Mouse (Mus musculus): ENCODE measurements at regions not wholly inside any gene's neighbourhood (a gene's known extent, or its start where the extent isn't known, plus 50 kb on each side); places are given as distances from the start of the nearest gene placed in this dataset.
A peak's percentile ranks its signal among the peaks of the same experiment; 100 is the strongest.

DNA sequence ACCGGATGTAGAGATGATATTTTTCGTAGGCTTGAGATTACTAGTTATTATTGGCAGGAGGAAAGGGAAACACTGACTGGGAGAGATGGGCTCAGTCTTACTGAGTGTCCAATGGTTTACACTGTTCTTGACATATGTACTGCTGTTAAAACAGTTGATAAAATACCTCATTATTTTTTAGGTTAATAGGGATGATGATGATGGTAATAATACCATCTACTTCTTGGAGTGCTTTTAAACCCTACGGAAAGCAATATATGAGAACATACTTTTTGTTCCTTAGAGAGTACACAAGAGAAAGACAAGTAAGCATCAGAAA lies 216.6 kb upstream of the Tacr3 start:
- Histone ChIP-seq H3K36me3 (no peaks in the 10 kb centered on the region), H3K4me1 (replicated peaks) (peaks cover 4% of the 10 kb centered on the region; the same call in 1 of the 2 replicates), H3K4me2 (no peak overlapping the region), H3K9ac (no peak overlapping the region), H3K27ac (no peak overlapping the region), H3K9me3 (no peaks in the 10 kb centered on the region), H3K4me3 (no peak overlapping the region), H3K27me3 (no peaks in the 10 kb centered on the region)
- WGBS, result 83% methylated on average over 3 of the region's 3 CpGs
- ATAC-seq (ENCODE audit: low FRiP score), result no peak

DNA sequence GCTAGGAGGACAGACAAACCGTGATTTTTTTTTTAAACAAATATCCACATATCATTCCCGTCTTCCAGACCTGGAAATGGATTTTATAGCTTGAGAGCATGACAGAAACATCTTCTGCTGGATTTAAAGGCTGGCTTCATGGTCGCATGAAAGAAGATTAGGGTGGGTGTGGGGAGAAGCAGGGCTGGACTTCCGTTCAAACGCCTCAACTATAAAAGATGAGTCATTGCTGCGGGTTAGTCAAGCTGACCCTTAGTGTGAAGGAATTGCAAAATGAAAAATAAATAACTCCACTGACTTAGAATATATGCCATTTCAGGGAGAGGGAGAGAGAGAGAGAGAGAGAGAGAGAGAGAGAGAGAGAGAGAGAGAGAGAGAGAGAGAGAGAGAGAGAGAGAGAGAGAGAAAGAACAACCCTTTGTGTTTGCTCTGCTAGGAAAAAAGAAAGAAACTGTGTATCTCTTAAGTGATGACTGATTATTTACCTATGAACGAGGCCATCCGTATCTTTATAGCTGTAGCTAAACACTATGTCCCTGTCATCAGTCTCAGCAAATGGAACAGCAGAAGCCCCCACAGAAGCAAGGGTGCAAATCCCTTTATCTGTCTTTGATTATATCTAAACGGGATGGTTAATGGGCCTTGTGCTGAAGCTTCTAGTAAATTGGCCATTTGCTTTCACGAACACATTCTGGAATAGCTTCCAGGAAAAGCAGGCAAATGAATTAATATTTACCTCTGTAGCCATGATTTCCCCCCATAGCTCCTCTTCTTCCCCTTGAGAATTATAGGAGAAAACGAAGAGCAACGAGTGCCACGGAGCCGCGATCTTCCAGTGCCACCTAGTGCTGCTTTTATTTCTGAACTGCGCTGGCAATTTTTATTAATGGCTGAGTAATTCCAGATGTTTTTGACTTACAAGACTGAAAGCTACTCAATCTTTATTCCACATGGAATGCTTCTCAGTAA lies 199.4 kb upstream of the Tacr3 start:
- WGBS, result 30% methylated on average over 16 of the region's 16 CpGs
- peak; percentile 89 for ATAC-seq (ENCODE audit: low FRiP score)
- no peaks in the 10 kb centered on the region for H3K36me3 ChIP-seq
- H3K4me3 ChIP-seq, result no peak overlapping the region
- H3K4me2 ChIP-seq, result peak overlapping the region; percentile 45
- no peaks in the 10 kb centered on the region for H3K27me3 ChIP-seq
- peaks cover 3% of the 10 kb centered on the region; the same call in 1 of the 2 replicates for H3K4me1 ChIP-seq (replicated peaks)
- H3K9ac ChIP-seq, result peak overlapping the region; percentile 56
- no peaks in the 10 kb centered on the region for H3K9me3 ChIP-seq
- peak overlapping the region; percentile 79 for H3K27ac ChIP-seq

DNA sequence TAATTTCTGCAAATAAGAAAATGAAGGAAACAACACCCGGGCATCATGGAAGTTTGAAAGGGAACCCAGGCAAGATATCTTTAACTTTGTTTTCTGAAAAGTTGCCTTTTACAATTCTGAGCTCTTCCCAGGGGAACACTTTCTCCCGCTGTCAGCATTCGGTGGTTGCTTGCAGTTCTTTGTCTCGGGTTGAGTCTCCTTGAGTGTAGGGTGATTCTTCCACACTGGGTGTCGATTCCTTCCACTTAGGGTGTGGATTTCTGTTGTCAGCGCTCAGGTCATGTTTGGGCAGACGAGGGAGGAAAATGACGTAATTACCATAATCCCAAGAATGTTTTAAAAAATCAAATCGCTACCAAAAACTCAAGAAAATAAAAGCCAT lies 198.7 kb upstream of the Tacr3 start:
- Histone ChIP-seq H3K4me1 (replicated peaks) (peaks cover 3% of the 10 kb centered on the region; the same call in 1 of the 2 replicates), H3K27me3 (no peaks in the 10 kb centered on the region), H3K27ac (no peak overlapping the region), H3K4me2 (peak overlapping the region; percentile 45), H3K36me3 (no peaks in the 10 kb centered on the region), H3K9ac (no peak overlapping the region), H3K4me3 (no peak overlapping the region), H3K9me3 (no peaks in the 10 kb centered on the region)
- WGBS, result 45% methylated on average over 9 of the region's 9 CpGs
- ATAC-seq (ENCODE audit: low FRiP score), result 0 out of 2 replicates have a peak, but pooled peaks have one; percentile 52

DNA sequence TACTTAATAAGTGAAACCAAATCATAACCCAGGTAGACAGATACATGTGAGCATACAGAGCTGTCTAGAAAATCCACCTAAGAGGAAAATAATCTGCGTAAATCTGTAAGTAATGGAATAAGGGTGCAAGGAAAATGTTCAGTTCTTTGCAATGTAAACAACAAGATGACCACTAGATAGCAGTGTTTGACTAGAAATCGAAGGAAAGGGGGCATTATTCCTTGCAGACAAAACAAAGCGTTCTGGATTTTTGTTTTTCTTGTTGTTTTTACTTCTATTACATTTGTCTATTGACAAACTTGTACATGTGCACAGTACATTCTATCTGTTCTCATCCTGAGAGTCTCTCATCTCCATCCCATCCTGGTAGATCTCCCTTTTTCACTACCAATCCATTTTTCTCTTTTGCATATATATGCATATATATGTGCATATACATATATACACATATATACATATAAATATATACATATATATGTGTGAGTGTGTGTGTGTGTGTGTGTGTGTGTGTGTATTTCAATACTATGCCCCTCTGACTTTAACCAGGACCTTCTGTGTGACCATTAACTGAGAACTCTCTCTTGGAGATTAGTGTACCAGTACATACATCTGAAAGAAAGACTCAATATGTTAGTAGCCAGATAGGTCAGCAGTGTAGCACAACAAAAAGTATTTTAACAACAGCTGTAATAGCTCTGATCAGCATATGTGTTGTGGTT lies 179.9 kb upstream of the Tacr3 start:
- H3K4me3 ChIP-seq, result no peak overlapping the region
- 55% methylated on average over 3 of the region's 3 CpGs for WGBS
- no peak overlapping the region for H3K27ac ChIP-seq
- no peaks in the 10 kb centered on the region for H3K4me1 ChIP-seq (replicated peaks)
- no peak overlapping the region for H3K4me2 ChIP-seq
- H3K9ac ChIP-seq, result no peak overlapping the region
- 0 out of 2 replicates have a peak, but pooled peaks have one; percentile 59 for ATAC-seq (ENCODE audit: low FRiP score)
- H3K36me3 ChIP-seq, result no peaks in the 10 kb centered on the region
- H3K9me3 ChIP-seq, result no peaks in the 10 kb centered on the region
- no peaks in the 10 kb centered on the region for H3K27me3 ChIP-seq

DNA sequence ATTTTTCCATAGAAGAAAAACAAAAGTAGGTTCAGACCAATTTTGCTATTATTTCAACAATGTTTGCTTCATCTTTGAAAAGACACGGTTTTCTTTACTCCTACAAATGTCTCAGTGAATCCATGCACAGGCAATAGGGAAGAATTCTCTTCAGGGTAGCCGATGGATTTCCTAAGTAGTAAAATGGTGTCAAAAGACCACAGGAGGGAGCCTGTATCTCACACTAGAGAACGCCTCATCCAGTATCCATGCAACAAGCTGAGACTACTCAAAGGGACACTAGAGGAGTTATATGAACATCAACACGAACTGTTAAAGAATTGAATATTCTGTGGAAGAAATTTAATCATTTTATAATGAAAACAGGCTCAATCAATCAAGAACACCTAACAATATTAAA lies 174.8 kb upstream of the Tacr3 start:
- no peaks in the 10 kb centered on the region for H3K4me1 ChIP-seq (replicated peaks)
- 37% methylated on average over 4 of the region's 4 CpGs for WGBS
- no peaks in the 10 kb centered on the region for H3K9me3 ChIP-seq
- H3K4me3 ChIP-seq, result no peak overlapping the region
- no peak overlapping the region for H3K9ac ChIP-seq
- ATAC-seq (ENCODE audit: low FRiP score), result peak; percentile 81
- H3K27me3 ChIP-seq, result no peaks in the 10 kb centered on the region
- H3K27ac ChIP-seq, result no peak overlapping the region
- no peak overlapping the region for H3K4me2 ChIP-seq
- H3K36me3 ChIP-seq, result no peaks in the 10 kb centered on the region

DNA sequence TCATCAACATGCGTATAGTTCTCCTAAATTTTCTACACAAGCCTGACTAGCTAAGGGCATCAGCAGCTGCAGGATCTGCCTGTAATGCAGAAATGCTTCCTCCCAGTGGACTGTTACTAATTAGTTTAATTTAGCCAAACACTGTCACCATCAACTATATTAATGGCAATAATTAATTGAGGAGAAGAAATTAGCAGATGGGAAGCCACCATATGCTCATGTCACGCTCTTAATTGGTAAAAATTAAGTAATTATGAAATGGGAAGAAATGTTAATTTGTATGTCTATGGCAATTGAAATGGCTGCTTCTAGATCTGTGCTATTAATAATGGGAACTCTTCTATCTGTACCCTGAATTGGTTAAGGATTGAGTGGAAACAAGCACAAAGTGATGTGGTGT lies 133.9 kb upstream of the Tacr3 start:
- Histone ChIP-seq H3K4me2 (no peak overlapping the region), H3K9ac (no peak overlapping the region), H3K27me3 (no peaks in the 10 kb centered on the region), H3K36me3 (no peaks in the 10 kb centered on the region), H3K27ac (no peak overlapping the region), H3K4me3 (no peak overlapping the region), H3K9me3 (no peaks in the 10 kb centered on the region), H3K4me1 (replicated peaks) (no peaks in the 10 kb centered on the region)
- peak; percentile 85 for ATAC-seq (ENCODE audit: low FRiP score)
- WGBS, result 59% methylated on average over 2 of the region's 2 CpGs

DNA sequence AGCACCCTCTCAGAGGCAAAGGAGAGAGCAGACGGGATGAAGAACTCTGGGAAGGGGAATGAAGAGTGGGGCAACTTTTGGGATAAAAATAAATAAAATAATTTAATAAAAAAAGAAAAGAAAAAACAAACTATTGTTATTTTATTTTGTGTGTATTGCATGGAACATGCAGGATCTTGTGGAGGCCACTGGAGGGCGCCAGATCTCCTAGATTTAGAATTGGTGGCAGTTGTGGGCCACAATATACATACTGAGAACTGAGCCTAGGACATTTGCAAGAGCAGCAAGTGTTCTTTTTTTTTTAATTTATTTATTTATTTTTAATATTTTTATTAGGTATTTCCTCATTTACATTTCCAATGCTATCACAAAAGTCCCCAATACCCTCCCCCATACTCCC lies 110.2 kb upstream of the Tacr3 start:
- H3K27me3 ChIP-seq, result no peaks in the 10 kb centered on the region
- H3K9me3 ChIP-seq, result no peaks in the 10 kb centered on the region
- no peak overlapping the region for H3K27ac ChIP-seq
- H3K36me3 ChIP-seq, result no peaks in the 10 kb centered on the region
- H3K9ac ChIP-seq, result no peak overlapping the region
- no peak for ATAC-seq (ENCODE audit: low FRiP score)
- H3K4me2 ChIP-seq, result no peak overlapping the region
- H3K4me1 ChIP-seq (replicated peaks), result no peaks in the 10 kb centered on the region
- no peak overlapping the region for H3K4me3 ChIP-seq
- 36% methylated on average over 2 of the region's 2 CpGs for WGBS

DNA sequence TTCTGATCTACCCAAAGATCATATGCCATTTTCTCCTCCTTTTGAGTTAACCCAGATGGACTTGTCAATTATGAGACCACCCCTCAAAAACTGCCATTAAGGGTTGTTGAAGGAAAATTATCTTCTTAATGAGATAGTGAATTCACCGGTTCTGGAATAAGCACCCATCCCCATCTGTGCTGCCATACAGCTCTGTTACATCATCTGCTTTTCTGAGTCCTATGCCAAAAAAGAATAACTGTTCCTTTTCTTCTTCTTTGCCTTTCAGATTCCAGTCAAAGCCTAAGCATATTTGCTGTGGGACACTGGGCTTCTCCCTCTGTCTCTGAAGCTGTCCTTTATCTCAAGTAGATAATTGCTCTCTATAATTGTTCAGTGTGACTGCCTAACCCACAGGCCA lies 93.1 kb upstream of the Tacr3 start:
- no peak for ATAC-seq (ENCODE audit: low FRiP score)
- no peak overlapping the region for H3K27ac ChIP-seq
- no peak overlapping the region for H3K4me2 ChIP-seq
- no peak overlapping the region for H3K4me3 ChIP-seq
- H3K4me1 ChIP-seq (replicated peaks), result no peaks in the 10 kb centered on the region
- no peaks in the 10 kb centered on the region for H3K9me3 ChIP-seq
- WGBS, result 94% methylated on average over 1 of the region's 1 CpGs
- H3K27me3 ChIP-seq, result no peaks in the 10 kb centered on the region
- no peak overlapping the region for H3K9ac ChIP-seq
- H3K36me3 ChIP-seq, result no peaks in the 10 kb centered on the region

DNA sequence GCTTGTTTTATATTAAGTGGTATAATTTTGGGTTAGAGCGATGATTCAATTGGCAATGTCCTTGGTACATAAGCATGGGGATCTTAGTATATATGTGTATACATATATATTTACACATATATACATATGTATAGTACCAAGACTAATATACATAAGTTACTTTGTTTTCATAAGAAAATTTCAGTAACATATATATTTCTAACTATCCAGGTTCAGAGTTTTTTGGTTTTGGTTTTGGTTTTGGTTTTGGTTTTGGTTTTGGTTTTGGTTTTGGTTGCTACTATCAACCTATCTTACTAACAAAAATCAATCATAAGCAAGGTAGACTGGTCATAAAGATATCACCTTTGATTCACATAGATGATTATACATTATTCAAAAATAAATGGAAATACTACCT lies 67.7 kb upstream of the Tacr3 start:
- WGBS, result 95% methylated on average over 1 of the region's 1 CpGs
- no peaks in the 10 kb centered on the region for H3K36me3 ChIP-seq
- ATAC-seq (ENCODE audit: low FRiP score), result no peak
- H3K27me3 ChIP-seq, result no peaks in the 10 kb centered on the region
- H3K4me2 ChIP-seq, result no peak overlapping the region
- H3K9me3 ChIP-seq, result no peaks in the 10 kb centered on the region
- no peaks in the 10 kb centered on the region for H3K4me1 ChIP-seq (replicated peaks)
- H3K27ac ChIP-seq, result no peak overlapping the region
- no peak overlapping the region for H3K9ac ChIP-seq
- no peak overlapping the region for H3K4me3 ChIP-seq

DNA sequence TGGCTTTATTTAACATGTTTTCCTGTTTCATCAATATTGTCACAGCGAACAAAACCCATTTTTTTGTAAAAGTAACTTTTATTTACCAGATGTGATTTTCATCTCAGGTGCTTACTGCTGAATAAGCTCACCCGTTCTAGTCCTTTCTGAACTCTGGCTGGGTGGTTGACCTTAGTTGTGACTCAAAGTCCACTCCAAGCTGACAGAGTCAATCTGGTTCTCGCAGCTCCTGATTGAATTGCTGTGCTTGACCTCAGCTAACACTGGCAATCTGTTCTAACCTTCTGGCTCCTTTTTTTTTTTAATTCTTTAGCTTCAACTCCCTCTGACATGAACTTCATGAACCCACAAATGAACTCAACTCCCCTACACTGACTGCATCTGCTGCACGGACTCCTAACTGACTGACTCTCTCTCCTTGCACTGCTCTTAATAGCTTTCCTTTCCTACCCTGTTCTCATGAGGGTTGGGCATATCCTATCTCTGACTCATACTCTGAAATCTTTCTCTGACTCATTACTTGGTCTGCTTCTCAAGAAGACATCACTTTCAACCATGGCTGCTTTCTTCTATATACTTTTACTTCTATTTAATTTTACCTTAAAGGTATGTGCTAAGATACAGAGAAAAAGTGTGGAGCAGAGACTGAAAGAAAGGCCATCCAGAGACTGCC lies 65.4 kb upstream of the Tacr3 start:
- Histone ChIP-seq H3K4me2 (no peak overlapping the region), H3K4me1 (replicated peaks) (no peaks in the 10 kb centered on the region), H3K27ac (no peak overlapping the region), H3K36me3 (no peaks in the 10 kb centered on the region), H3K27me3 (no peaks in the 10 kb centered on the region), H3K9me3 (no peaks in the 10 kb centered on the region), H3K9ac (no peak overlapping the region), H3K4me3 (no peak overlapping the region)
- WGBS, result 85% methylated on average over 4 of the region's 4 CpGs
- ATAC-seq (ENCODE audit: low FRiP score), result no peak
